Mouse (Mus musculus) G1E (cell line): Measurements from ENCODE around the gene Adcy6.

Experiments used
- CTCF ChIP-seq: IDR thresholded peaks from 2 replicates; pipeline ENCODE4 v1.5.1; 2012; ENCODE audit warnings: low read depth, low read length, inconsistent platforms, mixed read lengths
- GATA1 ChIP-seq: IDR thresholded peaks from 2 replicates; pipeline ENCODE4 v1.6.1; 2012; ENCODE audit warnings: borderline replicate concordance, low read length, inconsistent platforms, mixed read lengths
- GATA2 ChIP-seq: IDR thresholded peaks from 2 replicates; pipeline ENCODE4 v1.6.1; 2012; ENCODE audit warnings: low read depth, low read length, inconsistent platforms, borderline replicate concordance
- TAL1 ChIP-seq: conservative IDR thresholded peaks from 2 replicates; pipeline ENCODE4 v1.6.1; 2012; ENCODE audit warnings: low read depth, low read length, inconsistent platforms, mixed read lengths

DNA sequence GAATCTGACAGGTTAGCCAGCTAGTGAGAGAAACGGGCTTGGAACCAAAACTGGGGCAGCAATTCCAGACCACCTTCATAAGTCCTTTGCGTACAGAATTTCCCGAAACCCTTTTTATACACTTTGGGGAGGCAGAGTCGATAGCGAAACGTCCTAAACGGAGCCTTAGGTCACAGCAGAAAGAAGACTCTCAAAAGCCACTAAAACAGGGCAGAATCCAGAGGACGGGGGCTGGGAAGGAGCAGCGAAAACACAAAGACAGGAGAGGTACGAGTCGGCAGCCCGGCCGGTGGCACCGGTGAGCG lies 43.0 kb downstream of the Adcy6 start:
- no peak for TF ChIP-seq CTCF
- TF ChIP-seq GATA1, result no peak
- no peak for TF ChIP-seq TAL1
- no peak for TF ChIP-seq GATA2
